Comparison of ENCODE assay signal across 27 mouse cellular contexts in the genomic region with DNA sequence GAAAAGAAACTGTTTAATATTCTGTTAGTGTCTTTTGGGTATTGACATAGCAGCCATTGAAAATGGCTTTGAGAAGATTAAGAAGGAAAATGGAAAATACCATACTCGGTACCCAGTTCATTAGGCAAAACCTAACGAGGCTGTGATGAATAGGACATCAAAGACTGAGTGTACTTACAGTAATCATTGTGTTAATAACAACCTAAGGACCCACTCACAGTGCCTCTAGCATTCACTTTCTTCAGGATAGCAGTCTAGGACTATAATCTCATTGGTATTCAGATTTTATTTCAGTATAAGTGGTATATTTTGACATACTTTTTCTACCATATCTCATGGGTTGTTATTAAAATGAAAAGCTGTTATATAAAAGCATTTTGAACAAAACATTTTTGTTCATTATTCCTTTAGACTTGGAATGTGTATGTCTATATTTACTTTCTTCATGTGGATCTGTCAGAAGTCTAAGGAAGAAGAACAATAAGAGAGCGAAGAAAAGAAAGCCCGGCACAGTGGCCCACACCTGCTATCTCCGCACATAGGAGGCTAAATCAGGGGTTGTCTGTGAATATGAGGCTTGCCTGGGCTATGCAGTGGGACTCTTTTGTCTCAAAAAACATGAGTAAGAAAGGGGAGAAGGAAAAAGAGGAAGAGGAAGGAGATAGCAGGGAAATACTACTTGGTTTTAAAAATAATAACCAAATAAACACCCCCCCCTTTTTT.
DNase-seq lines count a peak whose midpoint lies in the region; ATAC-seq and TF ChIP-seq lines count a peak whose summit lies in the region.
"Had no signal": no experiment of that assay in that cellular context is flagged by ENCODE, and none has a peak within 500 bp of the region (broad histone marks: within the 10 kb centered on the region; RNA-seq: fewer than 3 reads in every experiment).

No protein-coding gene starts in this region.

- no peak for DNase-seq in forebrain, embryonic 11.5 days (ENCODE audit: low spot score)
- DNase-seq in forebrain, postnatal 0 days, result no peak
- DNase-seq in brain, embryonic 14.5 days (ENCODE audit: low read depth), result peak; percentile 46
- no peak for DNase-seq in MN1 (ENCODE audit: low spot score)
- no peak for DNase-seq in layer of hippocampus, adult 2 months (ENCODE audit: low spot score in 2 of 2)
- DNase-seq: adrenal gland, postnatal 10 days; adrenal gland, postnatal 36 days; cerebellum, adult 11 months; cerebellum, adult 2 months; cerebellum, adult 9-11 months; cerebellum, postnatal 25 days; gastrocnemius, adult 2 months; gastrocnemius, postnatal 14 days; heart, adult 18-20 months; heart, postnatal 10 days; heart, postnatal 36 days; kidney, adult 11 months had no signal

- 56% methylated on average over 5 of the region's 5 CpGs for WGBS in forebrain, embryonic 11.5 days
- WGBS in forebrain, postnatal 0 days, result 21% methylated on average over 5 of the region's 5 CpGs
- WGBS in forebrain, embryonic 15.5 days, result 19% methylated on average over 5 of the region's 5 CpGs

- TF ChIP-seq POLR2A in brain, embryonic 14.5 days (IDR thresholded peaks at IDR 0.05; ENCODE audit: borderline replicate concordance, extremely low read depth, insufficient read depth, insufficient read length, poor library complexity, severe bottlenecking), result no peak

- no peaks in the 10 kb centered on the region for H3K4me1 ChIP-seq in forebrain, embryonic 11.5 days (replicated peaks; ENCODE audit: control insufficient read depth, insufficient read depth, low read length)
- H3K4me1 ChIP-seq in forebrain, postnatal 0 days (ENCODE audit: insufficient read depth), result no peaks in the 10 kb centered on the region
- H3K4me1 ChIP-seq in forebrain, embryonic 15.5 days, result peaks cover 6% of the 10 kb centered on the region; the same call in 1 of the 2 replicates
- H3K4me1 ChIP-seq: embryonic facial prominence, embryonic 12.5 days; embryonic facial prominence, embryonic 15.5 days; heart, embryonic 12.5 days; heart, embryonic 15.5 days; hindbrain, embryonic 13.5 days; intestine, embryonic 15.5 days had no signal

- ATAC-seq in forebrain, embryonic 11.5 days (replicated peaks; ENCODE audit: low FRiP score), result peak; percentile 71; the same call in 1 of the 2 replicates
- no peak for ATAC-seq in forebrain, postnatal 0 days
- peak; percentile 46; the same call in 1 of the 2 replicates for ATAC-seq in forebrain, embryonic 15.5 days (replicated peaks)
- ATAC-seq: hindbrain, embryonic 16.5 days; intestine, embryonic 15.5 days; Patski had no signal

- H3K27ac ChIP-seq in forebrain, embryonic 11.5 days (ENCODE audit: low read depth, low read length), result no peak overlapping the region
- H3K27ac ChIP-seq in forebrain, postnatal 0 days (ENCODE audit: low read depth, low read length), result no peak overlapping the region
- H3K27ac ChIP-seq in forebrain, embryonic 15.5 days (replicated peaks), result peak overlapping the region; percentile 55; the same call in 1 of the 2 replicates
- no peak overlapping the region for H3K27ac ChIP-seq in layer of hippocampus, adult 2 months
- H3K27ac ChIP-seq: embryonic facial prominence, embryonic 12.5 days; embryonic facial prominence, embryonic 15.5 days; gastrocnemius, adult 2 months; heart, embryonic 15.5 days; hindbrain, embryonic 10.5 days; hindbrain, embryonic 13.5 days; intestine, embryonic 15.5 days had no signal

- no peak overlapping the region for H3K4me3 ChIP-seq in forebrain, embryonic 11.5 days (ENCODE audit: low read depth, low read length)
- no peak overlapping the region for H3K4me3 ChIP-seq in forebrain, postnatal 0 days (ENCODE audit: low read depth, low read length)
- H3K4me3 ChIP-seq in forebrain, embryonic 15.5 days, result no peak overlapping the region
- no peak overlapping the region for H3K4me3 ChIP-seq in layer of hippocampus, adult 2 months
- H3K4me3 ChIP-seq: embryonic facial prominence, embryonic 12.5 days; embryonic facial prominence, embryonic 15.5 days; gastrocnemius, adult 2 months; heart, embryonic 12.5 days; heart, embryonic 15.5 days; hindbrain, embryonic 10.5 days; hindbrain, embryonic 13.5 days; intestine, embryonic 15.5 days had no signal

- H3K9ac ChIP-seq in forebrain, embryonic 11.5 days (ENCODE audit: low read length), result no peak overlapping the region
- H3K9ac ChIP-seq in forebrain, postnatal 0 days, result no peak overlapping the region
- no peak overlapping the region for H3K9ac ChIP-seq in forebrain, embryonic 15.5 days (replicated peaks)
- H3K9ac ChIP-seq: embryonic facial prominence, embryonic 12.5 days; embryonic facial prominence, embryonic 15.5 days; heart, embryonic 12.5 days; heart, embryonic 15.5 days; hindbrain, embryonic 13.5 days; intestine, embryonic 15.5 days had no signal

- H3K9me3 ChIP-seq in forebrain, embryonic 11.5 days (ENCODE audit: control insufficient read depth, low read length), result no peaks in the 10 kb centered on the region
- H3K9me3 ChIP-seq in forebrain, postnatal 0 days (ENCODE audit: low read length), result no peaks in the 10 kb centered on the region
- H3K9me3 ChIP-seq in forebrain, embryonic 15.5 days, result no peaks in the 10 kb centered on the region
- H3K9me3 ChIP-seq: embryonic facial prominence, embryonic 12.5 days; embryonic facial prominence, embryonic 15.5 days; heart, embryonic 12.5 days; heart, embryonic 15.5 days; hindbrain, embryonic 10.5 days; hindbrain, embryonic 13.5 days; intestine, embryonic 15.5 days had no signal

- no peaks in the 10 kb centered on the region for H3K27me3 ChIP-seq in forebrain, embryonic 11.5 days (ENCODE audit: control insufficient read depth, insufficient read depth, low read length)
- no peaks in the 10 kb centered on the region for H3K27me3 ChIP-seq in forebrain, postnatal 0 days (ENCODE audit: insufficient read depth, low read length)
- no peaks in the 10 kb centered on the region for H3K27me3 ChIP-seq in forebrain, embryonic 15.5 days
- H3K27me3 ChIP-seq: embryonic facial prominence, embryonic 12.5 days; embryonic facial prominence, embryonic 15.5 days; heart, embryonic 12.5 days; heart, embryonic 15.5 days; hindbrain, embryonic 13.5 days; intestine, embryonic 15.5 days had no signal

- H3K4me2 ChIP-seq in forebrain, embryonic 11.5 days (ENCODE audit: low read depth, low read length, severe bottlenecking), result no peak overlapping the region
- no peak overlapping the region for H3K4me2 ChIP-seq in forebrain, postnatal 0 days (ENCODE audit: low read depth)
- no peak overlapping the region for H3K4me2 ChIP-seq in forebrain, embryonic 15.5 days (replicated peaks)
- H3K4me2 ChIP-seq: embryonic facial prominence, embryonic 12.5 days; embryonic facial prominence, embryonic 15.5 days; heart, embryonic 12.5 days; heart, embryonic 15.5 days; hindbrain, embryonic 13.5 days; intestine, embryonic 15.5 days had no signal

- H3K36me3 ChIP-seq in forebrain, embryonic 11.5 days (ENCODE audit: control insufficient read depth, insufficient read depth, low read length), result no peaks in the 10 kb centered on the region
- H3K36me3 ChIP-seq in forebrain, postnatal 0 days (ENCODE audit: insufficient read depth), result no peaks in the 10 kb centered on the region
- no peaks in the 10 kb centered on the region for H3K36me3 ChIP-seq in forebrain, embryonic 15.5 days
- H3K36me3 ChIP-seq: embryonic facial prominence, embryonic 12.5 days; embryonic facial prominence, embryonic 15.5 days; heart, embryonic 12.5 days; heart, embryonic 15.5 days; hindbrain, embryonic 10.5 days; hindbrain, embryonic 13.5 days; intestine, embryonic 15.5 days had no signal

- no peak for TF ChIP-seq CTCF in forebrain, postnatal 0 days (IDR thresholded peaks at IDR 0.05; ENCODE audit: low read depth)
- no peak for TF ChIP-seq CTCF in brain, embryonic 14.5 days (IDR thresholded peaks at IDR 0.05; ENCODE audit: borderline replicate concordance, extremely low read depth, insufficient read depth, insufficient read length)
- no peak for TF ChIP-seq CTCF in layer of hippocampus, adult 2 months (conservative IDR thresholded peaks at IDR 0.05)
